ENCODE assay signal across 9 mouse cellular contexts in genomic region chr3:29036146-29036545, GRCm38 (mm10). TPM values are rescaled to one million over a fixed set of nuclear protein-coding genes. Genes with fewer than 3 reads are reported as not detected.
DNase-seq lines count a peak whose midpoint lies in the region; ATAC-seq and TF ChIP-seq lines count a peak whose summit lies in the region.
"Had no signal": no experiment of that assay in that cellular context is flagged by ENCODE, and none has a peak within 500 bp of the region (broad histone marks: within the 10 kb centered on the region; RNA-seq: fewer than 3 reads in every experiment).

No protein-coding gene starts in this region.

- peaks cover 10% of the 10 kb centered on the region for H3K4me1 ChIP-seq in forebrain, embryonic 12.5 days
- H3K4me1 ChIP-seq in midbrain, postnatal 0 days (ENCODE audit: insufficient read depth, low read length): no peaks in the 10 kb centered on the region

- H3K27ac ChIP-seq in forebrain, embryonic 12.5 days: no peak overlapping the region
- no peak overlapping the region for H3K27ac ChIP-seq in layer of hippocampus, adult 2 months
- H3K27ac ChIP-seq in midbrain, postnatal 0 days (ENCODE audit: low read depth, low read length): no peak overlapping the region

- TF ChIP-seq CTCF in layer of hippocampus, adult 2 months (conservative IDR thresholded peaks at IDR 0.05): peak; percentile 84
- peak; percentile 92 for TF ChIP-seq CTCF in midbrain, postnatal 0 days (IDR thresholded peaks at IDR 0.05)

- no peaks in the 10 kb centered on the region for H3K36me3 ChIP-seq in forebrain, embryonic 12.5 days (replicated peaks)
- H3K36me3 ChIP-seq in midbrain, postnatal 0 days (ENCODE audit: insufficient read depth, low read length): no peaks in the 10 kb centered on the region

- peak; percentile 7 for DNase-seq in left cerebral cortex, adult 11 months (ENCODE audit: low spot score)
- DNase-seq in left cerebral cortex, adult 8-10 months (ENCODE audit: low spot score in 2 of 2): no peak
- DNase-seq in brain, adult 2 months (ENCODE audit: low read depth, low spot score): peak; percentile 54
- DNase-seq in layer of hippocampus, adult 2 months (ENCODE audit: low spot score in 2 of 2): peak; percentile 42 to 65
- DNase-seq in midbrain, postnatal 0 days (ENCODE audit: low spot score): peak; percentile 81
- no peak for DNase-seq in urinary bladder, adult 2 months (ENCODE audit: low spot score)
- DNase-seq in thymus, adult 18-20 months: no peak

- ATAC-seq in forebrain, embryonic 12.5 days (ENCODE audit: low FRiP score): peak; percentile 70
- peak; percentile 56; the same call in 1 of the 2 replicates for ATAC-seq in midbrain, postnatal 0 days (ENCODE audit: low FRiP score)

- no peak overlapping the region for H3K4me3 ChIP-seq in forebrain, embryonic 12.5 days (replicated peaks)
- H3K4me3 ChIP-seq in layer of hippocampus, adult 2 months: no peak overlapping the region
- H3K4me3 ChIP-seq in midbrain, postnatal 0 days (ENCODE audit: low read depth, low read length): no peak overlapping the region

- no peaks in the 10 kb centered on the region for H3K9me3 ChIP-seq in forebrain, embryonic 12.5 days
- no peaks in the 10 kb centered on the region for H3K9me3 ChIP-seq in midbrain, postnatal 0 days (ENCODE audit: low read length)

- no peak overlapping the region for H3K9ac ChIP-seq in forebrain, embryonic 12.5 days
- H3K9ac ChIP-seq in midbrain, postnatal 0 days (replicated peaks; ENCODE audit: low read length, poor library complexity, severe bottlenecking): no peak overlapping the region

- no peaks in the 10 kb centered on the region for H3K27me3 ChIP-seq in forebrain, embryonic 12.5 days
- H3K27me3 ChIP-seq in midbrain, postnatal 0 days (ENCODE audit: insufficient read depth, low read length): no peaks in the 10 kb centered on the region

- no peak overlapping the region for H3K4me2 ChIP-seq in forebrain, embryonic 12.5 days
- H3K4me2 ChIP-seq in midbrain, postnatal 0 days (ENCODE audit: low read depth, low read length, poor library complexity, severe bottlenecking): no peak overlapping the region

- WGBS in forebrain, embryonic 12.5 days: 2% methylated on average over 3 of the region's 3 CpGs
- WGBS in midbrain, postnatal 0 days: 1% methylated on average over 3 of the region's 3 CpGs

RNA-seq across cellular contexts. Expression of gene Egfem1, which starts 45.7 kb away (rescaled TPM):
- 10 to 100 TPM; 16.2 to 21.6 (median 19.3) TPM for total RNA-seq in left cerebral cortex, adult 8-10 months (2022)
- 5.5 and 6.1 TPM in 2 replicates for polyA plus RNA-seq in forebrain, embryonic 12.5 days (2016; fragmentation: Nextera tagmentation; extraction: Ambion mirVana)
- total RNA-seq in layer of hippocampus, adult 2 months (2021): 10 to 100 TPM; 40.9 to 43.8 TPM
- total RNA-seq in midbrain, postnatal 0 days (2014; rRNA removed): 12.5 and 28.6 TPM in 2 replicates
- polyA plus RNA-seq in midbrain, postnatal 0 days (2015; fragmentation: Nextera tagmentation; extraction: Ambion mirVana): 5.2 TPM in 2 replicates
- polyA plus RNA-seq in urinary bladder, adult 2 months (2012; rRNA removed): 0.06 TPM in 1 of 2 replicates, not detected in the other
- polyA plus RNA-seq: small intestine, adult 2 months had no signal

Comparison
In these comparisons a context has a peak if more than half of its experiments do, and no peak if none do; other contexts are left out.
1. DNase-seq: peak in left cerebral cortex, adult 11 months (single experiment), brain, adult 2 months (single experiment), layer of hippocampus, adult 2 months (2 of 2) and midbrain, postnatal 0 days (single experiment); none in left cerebral cortex, adult 8-10 months (0 of 2), urinary bladder, adult 2 months (single experiment) and thymus, adult 18-20 months (0 of 2).